Mouse (Mus musculus): Measurements from ENCODE around the gene Fgf3. TPM values are rescaled to one million over a fixed set of nuclear protein-coding genes. Genes with fewer than 3 reads are reported as not detected.

Gene Fgf3
- 0.70 and 0.83 TPM in 2 replicates for total RNA-seq (2021)
- long read RNA-seq, experiment 1 = 0 reads
- long read RNA-seq, experiment 2, partial matches to known transcripts = 1 of 2 reads
- long read RNA-seq, experiment 2, other reads (novel, unspliced or antisense) = 0 of 2 reads

DNA sequence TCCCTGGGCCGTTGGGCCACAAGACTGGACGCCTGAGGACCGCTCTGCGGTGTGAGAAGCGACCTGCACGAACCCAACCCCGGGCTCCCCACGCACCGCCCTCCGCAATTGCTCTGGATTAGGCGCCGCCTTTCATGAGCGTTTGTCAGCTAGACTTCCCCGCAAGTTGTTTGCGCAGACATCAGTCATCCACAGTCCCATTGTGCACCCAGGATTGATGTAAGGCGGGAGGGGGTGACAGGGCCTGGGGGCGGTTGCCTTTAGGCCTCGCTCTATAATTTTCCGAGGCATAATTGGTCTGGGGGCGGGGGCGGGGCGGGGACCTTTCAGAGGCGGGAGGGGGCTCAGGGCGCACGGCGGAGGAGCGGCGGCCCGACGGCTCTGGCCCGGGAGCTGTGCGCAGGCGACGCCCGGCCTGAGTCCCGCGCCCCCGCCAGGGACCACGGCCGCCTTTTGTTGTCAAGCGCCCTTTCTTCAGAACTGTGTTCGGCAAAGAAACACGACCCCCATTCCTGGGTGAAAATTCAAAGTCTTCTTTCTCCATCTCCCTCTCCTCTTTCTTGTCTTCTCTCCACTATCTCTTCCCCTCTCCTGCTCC is at the start of gene Fgf3:
Gene Fgf3, plus strand, starts transcription at position 193 of the 598 bp plus-strand sequence.
- no peak for DNase-seq

DNA sequence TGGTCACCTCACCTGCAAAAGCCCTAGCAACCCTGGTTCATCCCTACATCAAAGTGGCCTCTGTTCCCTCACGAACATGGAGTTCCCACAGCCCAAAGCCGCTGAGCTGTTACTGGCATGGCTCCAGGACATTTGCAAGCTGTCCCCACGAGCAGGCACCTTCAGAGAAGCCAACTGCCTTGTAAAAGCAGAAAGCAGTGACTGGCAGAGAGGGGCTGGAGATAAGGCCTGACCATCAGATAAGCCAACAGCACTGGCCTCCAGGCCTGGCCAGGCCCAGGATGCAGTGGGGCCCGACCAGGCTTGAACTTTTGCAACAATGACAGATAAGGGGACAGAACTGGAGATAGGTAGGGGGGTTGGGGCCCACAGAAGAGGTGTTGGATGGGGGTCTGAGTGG is 49.3 kb upstream of the Fgf3 start:
- peak; percentile 65 for DNase-seq

DNA sequence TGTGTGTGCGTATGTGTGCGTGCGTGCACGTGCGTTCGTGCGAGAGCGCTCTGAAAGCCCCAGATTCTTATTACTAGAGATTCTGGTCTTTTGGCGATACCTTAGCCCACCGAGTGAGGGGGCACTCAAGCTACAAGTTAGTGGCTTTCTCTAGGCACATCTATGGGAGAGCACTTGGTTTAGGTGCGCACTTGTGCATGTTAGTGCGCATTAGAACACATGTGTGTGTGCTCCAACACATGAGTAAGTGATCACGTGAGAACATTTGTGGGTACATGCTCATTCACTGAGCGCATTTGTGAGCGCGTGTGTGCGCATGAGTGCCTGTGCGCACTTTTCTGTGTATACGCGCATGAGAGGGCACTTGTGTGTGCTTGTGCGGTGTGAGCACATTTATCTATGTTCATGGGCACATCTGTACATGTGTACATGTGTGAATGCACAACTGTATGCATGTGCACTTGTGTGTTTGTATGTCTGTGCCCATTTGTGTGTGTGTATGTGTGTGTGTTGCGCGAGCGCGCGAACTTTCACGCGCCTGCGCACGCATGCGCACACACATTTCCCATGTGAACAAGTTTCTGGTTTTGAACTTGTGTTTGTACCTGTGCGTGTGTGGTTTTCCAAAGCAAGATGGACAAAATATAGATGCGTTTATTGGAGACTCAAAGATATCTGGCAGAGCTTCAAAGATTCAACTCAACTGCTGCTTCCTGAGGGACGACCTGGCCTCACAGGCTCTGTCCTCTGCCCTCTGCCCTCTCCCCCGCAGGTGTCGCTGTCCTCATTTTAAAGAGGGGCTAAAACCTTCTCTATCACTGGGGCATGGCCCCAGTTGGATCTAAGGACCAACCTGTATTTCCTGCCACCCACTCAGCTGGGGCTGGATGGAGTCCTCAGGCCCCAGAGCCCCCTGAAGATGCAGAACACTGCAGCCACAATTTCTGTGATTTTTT is 48.0 kb upstream of the Fgf3 start:
- no peak for DNase-seq

DNA sequence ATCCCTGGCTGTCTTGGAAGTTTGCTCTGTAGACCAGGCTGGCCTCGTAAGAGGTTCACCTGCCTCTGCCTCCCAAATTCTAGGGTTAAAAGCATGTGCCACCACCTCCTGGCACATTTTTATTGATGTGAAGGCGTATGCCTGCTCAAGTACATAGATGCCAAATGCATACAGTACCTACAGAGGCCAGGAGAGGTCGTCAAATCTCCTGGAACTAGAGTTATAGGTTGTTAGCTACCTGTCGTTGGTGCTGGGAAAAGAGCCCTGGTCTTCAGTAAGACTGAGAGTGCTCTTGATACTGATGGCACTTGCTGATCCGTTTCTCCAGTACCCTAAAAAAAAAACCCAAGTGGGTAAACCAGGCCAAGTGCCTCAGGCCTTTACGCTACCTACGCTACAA is 46.5 kb upstream of the Fgf3 start:
- no peak for DNase-seq

DNA sequence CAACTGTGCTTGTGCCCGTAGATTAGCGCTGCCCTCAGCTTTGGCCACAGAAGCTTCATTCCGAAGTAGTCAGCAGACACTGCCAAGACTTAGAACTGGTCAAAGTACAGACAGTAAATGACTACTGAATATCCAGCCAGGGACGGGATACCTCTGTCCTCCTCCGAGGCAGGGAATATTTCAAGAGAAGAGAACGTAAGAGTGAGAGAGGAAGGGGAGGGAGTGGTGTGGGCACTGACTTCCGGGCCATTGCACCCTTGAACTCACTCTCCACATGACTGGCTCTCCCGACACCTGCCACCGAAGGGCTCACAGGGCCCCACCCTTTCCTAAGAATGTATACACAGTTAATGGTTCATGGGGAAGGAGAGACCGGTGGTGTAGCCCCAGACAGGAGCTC is 44.6 kb upstream of the Fgf3 start:
- no peak for DNase-seq

DNA sequence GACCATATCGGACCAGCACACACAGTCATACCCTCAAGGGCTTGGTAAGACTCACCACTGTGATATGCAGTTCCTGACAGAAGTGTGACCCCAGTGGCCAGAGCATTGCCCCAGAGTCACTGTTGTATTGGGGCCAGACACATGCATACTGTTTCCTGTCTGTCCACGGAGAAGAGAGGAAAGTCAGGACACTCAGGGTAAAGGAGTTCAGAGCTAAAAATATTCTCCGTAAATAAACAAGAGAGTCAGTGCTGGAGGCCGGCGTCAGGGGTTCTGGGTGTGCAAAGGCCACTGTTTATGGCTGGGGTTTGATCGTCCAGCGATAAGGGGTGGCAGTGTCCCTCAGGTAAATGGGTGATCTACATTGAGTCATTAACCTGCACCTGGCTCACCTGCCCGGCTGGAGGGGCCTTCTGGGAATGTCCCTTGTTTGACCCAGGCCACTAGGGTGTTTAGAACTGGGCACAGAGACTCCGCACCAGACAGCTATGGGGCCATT is 41.9 kb upstream of the Fgf3 start:
- DNase-seq = no peak

DNA sequence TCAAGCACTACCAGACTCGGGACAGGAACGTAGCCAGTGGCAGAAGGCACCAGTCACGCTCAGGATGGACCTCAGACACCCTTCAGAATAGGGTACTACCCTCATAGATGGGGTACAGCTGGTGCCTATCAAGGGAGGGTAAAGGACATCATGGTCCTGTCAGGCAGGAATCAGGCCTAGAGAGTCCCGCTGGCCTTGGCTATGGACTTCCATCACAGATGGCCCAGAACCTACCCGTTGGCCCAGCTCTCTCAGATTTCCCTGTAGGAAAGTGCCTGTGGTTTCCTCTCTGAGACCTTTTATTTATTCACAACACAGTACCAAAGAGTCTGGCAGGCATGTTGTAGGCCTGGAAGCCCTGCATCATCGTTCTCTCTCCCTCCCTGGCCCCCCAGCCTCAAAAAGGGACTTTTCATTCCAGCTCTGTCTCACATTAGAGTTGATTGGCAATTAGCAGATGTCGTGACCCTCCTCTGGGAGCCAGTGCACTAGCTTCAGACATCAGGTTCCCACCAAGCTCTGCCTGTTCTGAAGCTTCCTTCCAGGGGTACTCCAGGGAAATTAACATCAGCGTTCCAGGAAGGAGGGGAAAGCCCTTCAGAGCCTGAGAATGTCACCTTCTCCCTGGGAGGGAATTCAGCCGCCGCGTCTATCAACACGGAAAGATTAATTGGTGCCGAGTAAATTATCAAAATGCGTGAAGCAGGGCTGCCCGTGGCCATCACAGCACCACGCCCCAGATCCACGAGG is 40.7 kb upstream of the Fgf3 start:
- DNase-seq = no peak

DNA sequence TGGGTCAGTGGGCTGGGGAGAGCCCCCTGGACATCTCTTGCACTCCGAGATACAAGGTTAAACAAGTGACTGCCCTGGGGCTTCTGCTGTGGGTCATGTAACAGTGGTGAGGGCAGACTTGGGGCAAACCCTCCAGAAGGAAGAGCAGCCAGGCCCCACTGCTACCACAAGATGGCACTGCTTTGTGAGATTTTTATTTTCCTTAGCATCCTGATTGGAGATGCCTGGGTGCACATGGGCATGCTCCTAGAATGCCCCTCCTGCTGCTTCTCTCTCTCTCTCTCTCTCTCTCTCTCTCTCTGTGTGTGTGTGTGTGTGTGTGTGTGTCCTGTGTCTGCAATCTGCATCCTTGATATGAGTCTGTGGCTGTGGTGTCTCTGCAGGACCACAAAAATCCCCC is 39.4 kb upstream of the Fgf3 start:
- DNase-seq = peak; percentile 42

DNA sequence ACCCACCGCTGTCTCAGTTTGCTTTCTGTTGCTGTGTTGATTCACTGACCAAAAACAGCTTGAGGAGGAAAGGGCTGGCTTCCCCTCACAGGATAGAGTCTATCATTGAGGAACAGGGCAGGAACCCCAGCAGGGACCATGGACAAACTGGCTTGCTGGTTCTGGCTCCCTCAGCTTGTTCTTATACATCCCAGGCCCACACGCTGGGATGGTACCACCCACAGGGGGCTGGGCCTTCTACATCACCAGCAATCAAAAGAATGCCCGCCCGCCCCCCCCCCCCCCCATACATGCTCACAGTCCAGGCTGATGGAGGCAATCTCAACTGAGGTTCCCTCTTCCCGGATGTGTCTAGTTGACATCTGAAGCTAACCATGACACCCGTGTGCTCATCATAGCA is 30.8 kb upstream of the Fgf3 start:
- no peak for DNase-seq

DNA sequence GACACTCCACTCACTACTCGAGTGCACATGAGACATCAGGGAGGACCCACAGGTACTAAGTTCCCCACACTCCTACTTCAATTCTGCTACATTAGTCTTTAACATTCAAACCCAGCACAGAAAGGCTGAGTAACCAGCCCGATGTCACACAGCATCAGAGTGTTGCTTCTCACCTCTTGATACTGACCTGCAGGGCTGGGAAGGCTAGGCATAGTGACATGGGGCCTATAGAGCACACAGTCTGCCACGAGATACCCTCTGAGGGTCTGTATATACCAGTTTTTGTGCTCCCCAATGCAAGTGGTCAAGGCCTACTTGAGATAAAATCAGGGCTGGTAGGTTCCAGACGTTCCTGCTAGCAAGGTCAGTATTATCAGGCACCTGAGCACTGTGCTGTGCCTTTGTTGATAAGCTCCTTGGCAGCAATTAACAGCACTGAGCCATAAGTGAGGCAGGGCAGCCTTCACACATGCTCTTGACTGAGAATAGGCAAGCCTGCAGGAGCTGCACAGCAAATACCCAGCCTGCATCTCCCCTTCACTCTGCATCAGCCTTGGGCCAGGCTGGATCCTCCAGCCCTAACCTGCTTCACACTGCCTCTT is 29.8 kb upstream of the Fgf3 start:
- DNase-seq = no peak

DNA sequence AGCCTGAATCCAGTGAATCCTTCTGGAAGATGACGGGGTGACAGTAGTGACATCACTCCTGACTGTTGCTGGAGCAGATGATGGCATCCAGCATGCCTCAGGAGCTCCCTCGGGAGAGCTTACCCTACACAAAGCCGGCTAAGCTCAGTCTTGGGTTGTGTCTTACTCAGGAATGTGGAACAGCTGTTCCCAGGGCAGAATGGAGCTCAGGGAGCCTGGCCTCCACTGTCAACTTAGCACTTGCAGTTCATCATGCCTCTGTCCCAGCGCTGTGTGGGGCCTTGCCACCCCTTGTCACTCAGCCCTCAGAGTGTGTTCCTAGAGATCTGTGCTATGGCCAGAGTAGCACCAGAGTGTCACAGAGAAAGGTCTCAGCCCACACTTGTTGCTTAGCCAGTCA is 26.4 kb upstream of the Fgf3 start:
- no peak for DNase-seq

DNA sequence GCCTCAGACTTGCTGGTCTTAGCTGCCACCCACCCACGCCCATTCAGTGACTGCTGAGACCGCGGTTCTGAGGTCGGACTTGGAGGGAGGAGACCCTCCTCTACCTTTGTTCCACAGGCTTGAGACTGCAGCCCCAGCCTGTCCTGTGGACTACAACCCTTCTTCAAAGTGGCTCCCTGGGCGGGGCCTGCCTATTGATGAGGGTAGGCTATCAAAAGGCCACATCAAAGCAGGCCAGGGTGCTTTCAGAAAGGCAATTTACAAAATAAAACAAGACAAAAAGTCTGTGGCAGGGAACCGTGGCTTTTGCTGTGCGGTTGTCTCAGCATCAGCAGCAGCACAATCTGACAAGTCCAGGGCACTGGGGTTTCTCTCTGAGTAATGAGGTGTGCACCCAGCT is 16.0 kb upstream of the Fgf3 start:
- DNase-seq = no peak

DNA sequence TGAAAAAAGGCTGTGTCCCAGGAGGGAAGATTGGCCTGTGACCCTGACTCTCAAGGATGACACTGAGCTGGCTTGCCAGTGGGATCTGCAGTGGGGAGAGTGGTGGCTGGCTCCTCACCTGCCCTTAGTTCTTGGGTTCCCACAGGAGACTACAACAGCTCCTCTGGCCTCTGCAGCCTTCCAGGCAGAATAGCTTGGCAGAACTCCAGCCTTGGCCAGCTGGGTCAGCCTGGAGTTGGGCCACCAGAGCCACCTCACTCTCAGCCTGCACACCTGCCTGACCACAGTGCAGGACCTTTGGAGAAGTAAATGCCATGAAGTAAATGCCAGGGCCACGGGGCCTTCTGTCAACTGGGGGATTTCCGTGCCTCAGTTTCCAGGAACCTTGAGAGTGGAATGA is 13.9 kb upstream of the Fgf3 start:
- DNase-seq = peak; percentile 55

DNA sequence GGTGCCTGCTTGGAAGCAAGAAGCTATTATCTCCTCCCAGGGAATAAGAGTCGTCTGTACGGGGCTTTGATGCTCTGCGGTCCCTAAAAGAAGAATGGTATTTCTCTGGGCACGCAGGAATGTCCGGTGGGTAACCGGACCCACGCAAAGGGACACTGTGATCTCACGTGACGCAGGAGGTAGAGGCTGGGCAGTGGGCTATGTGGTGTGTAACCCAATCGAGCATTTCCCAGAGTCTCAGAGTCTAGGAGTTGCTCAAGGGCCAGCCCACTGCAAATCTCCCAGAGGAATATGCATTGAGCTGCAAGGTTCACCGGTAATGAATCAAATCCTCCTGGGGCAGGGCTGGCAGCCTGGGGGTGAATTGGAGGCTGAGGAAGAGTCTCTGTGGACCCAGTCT is 9.5 kb upstream of the Fgf3 start:
- DNase-seq = no peak

DNA sequence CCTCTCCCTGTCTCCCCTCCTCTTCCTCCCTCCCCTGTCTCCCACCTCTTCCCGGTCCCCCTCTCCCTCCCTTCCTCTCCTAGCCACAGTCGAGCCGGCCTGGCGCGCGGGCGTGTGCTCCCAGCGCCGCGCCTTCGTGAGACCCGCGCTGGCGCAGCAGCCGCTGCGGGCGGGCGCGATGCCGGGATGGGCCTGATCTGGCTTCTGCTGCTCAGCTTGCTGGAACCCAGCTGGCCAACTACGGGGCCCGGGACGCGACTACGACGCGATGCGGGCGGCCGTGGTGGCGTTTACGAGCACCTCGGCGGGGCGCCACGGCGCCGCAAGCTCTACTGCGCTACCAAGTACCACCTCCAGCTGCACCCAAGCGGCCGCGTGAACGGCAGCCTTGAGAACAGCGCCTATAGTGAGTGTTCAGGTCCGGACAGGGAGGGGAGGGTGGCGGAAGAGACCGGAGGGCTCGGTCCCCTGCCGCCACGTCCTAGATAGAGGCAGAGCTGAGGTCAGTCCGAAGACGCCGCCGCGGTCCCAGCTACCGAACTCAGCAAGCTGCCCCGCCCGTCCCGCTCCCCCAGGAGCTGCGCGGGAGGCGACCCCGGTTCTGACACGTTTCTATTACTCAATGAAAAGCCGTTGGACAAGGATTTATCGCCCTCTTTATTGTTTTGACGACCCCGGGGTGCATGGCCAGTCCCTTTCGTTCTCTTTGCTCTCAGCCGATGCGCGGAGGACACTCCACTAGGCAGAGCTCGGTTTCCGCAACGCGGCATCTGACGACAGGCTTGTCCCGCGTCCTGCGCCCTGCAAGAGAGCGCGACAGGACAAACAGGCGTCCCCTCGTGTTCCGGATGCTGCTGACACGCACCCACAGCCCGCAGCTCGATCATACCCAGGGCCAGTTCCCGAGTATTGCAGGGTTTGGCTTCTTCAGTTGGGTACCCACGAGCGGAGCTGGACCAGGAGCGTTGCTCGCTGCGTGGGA is 930 bp downstream of the Fgf3 start:
- DNase-seq = peak; percentile 26

DNA sequence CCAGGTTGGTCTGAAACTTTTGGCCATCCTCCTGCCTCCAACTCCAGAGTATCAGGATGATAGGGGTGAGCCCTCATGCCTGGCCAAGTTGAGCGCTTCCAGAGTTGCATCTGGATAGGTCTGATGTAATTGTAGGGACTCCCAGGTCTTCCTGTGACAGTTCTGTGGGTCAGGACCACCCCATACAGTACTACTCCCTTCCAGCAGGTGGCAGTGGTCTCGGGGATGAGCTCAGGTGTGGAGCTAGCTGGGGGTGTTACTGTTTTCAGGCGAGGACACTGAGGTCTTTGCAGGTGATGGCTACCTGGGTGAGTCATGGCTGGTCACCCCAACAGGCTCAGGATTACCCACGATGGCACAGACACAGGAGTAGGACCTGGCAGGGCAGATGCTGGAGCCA is 8.3 kb downstream of the Fgf3 start:
- DNase-seq = peak; percentile 69

DNA sequence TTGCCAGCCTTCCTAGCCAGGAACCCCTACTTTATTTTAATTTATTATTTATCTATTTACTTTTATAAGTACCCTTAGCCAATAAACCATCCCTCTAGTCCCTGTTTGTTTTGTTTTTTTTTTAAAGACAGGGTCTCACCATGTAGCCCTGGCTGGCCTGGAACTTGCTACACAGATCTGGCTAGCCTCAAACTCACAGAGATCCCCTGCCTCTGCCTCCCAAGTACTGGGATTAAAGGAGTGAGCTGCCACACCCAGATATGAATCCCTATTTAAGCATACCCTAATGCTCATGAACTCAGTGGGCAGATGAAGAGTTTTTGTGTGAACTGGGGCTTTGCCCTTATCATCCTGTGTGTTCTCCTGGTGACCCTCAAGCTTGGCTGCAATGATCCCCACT is 9.2 kb downstream of the Fgf3 start, which contains the start of gene Fgf4:
Gene Fgf4, plus strand, starts transcription at position 301 of the 400 bp plus-strand sequence.
- no peak for DNase-seq

DNA sequence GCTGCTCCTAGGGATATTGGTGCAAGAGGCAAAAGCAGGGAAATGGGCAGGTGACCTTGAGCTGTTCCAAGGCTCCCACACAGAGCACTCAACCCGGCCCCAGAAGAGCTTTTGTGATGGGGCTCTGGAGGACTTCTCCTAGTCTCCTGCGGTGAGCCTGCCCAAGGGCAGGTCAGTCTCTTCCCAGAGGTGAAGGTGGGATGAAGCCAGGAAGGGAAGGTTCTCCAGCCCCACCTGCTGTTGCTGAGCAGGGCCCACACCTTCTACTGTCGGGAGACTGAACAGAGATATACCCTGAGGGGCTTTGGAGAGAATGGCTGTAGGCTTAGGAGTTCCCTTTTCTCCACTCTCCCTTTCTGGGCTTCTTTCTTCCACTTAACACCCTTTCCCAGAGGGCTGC is 13.4 kb downstream of the Fgf3 start:
- no peak for DNase-seq

DNA sequence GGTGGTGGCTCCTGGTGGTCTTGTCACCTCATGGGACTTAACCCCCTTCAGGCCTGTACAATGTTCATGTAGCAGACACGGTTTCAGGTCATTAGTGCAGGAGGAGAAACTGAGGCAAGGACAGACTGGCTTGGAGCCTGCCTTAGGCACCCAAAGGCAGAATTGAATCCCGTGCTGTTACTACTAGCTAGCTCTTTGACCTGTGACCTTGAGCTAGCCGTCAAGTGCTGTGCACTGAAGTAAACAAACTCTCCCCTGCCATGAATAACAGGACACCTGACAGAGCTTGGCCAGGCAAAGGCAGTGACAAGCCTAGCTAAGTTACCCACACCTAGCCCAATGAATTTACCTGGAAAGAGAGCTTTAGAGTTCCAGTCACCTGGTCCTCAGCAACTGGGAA is 17.1 kb downstream of the Fgf3 start:
- DNase-seq = no peak

DNA sequence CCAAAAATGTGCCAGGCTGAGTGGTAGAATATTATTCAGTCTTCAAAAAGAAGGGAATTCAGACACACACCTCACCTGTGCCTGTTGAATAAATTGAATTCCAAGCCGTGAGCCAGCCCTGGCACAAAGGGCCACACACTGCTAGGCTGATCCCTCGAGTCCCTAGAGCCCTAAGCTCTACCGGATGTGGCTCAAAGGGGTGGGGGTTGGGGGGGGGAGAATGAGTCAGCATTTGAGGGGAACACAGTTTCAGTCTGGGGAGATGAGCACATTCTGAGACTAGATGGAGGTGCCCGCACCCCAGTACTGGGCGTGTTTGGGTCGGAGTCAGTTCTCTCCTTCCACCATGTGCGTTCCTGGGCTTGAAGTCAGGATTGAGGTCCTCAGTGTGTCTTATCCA is 19.3 kb downstream of the Fgf3 start:
- no peak for DNase-seq

DNA sequence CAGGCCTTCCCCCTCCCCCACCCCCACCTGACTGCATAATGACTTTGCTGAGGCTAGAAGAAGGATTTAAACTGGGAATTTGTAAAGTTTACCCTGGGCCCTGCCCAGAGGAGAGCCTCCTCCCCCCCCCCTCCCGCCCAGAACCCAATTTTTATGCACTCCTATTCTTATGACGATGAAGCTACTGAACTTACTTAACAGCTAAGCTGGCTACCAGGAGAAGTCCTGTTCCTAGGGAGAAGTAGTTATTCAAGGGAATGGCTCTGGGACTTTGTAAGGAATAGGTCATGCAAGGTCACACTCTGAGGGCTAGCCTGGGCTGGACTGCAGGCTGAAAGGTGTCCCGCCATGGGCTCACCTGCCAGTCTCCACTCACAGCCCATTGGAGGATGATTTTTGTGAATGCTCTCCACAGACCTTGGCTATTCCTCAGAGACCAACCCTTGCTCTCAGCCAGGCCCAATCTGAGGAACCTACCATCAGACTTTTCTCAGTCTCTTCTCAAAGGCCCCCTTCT is 20.0 kb downstream of the Fgf3 start:
- DNase-seq = no peak
